Mouse (Mus musculus) ES-E14 (cell line): Measurements from ENCODE around the gene Rps6kb1. TPM values are rescaled to one million over a fixed set of nuclear protein-coding genes. Genes with fewer than 3 reads are reported as not detected.
A peak's percentile ranks its signal among the peaks of the same experiment; 100 is the strongest.

Source experiments
- DNase-seq: peaks from one replicate; pipeline ENCODE4 v3.0.0-alpha.2; 2013; ENCODE audit warnings: low read depth, low spot score
- H3K27ac ChIP-seq: 2 replicates; pipeline ENCODE4 v1.5.1; 2012; ENCODE audit warnings: low read depth, mild to moderate bottlenecking, low read length, moderate library complexity, mixed read lengths; ENCODE audit not compliant: poor library complexity, insufficient read depth, severe bottlenecking
- H3K36me3 ChIP-seq: 2 replicates; pipeline ENCODE4 v1.6.1; 2012; ENCODE audit warnings: mild to moderate bottlenecking, low read length, moderate library complexity, mixed read lengths; ENCODE audit not compliant: control insufficient read depth, poor library complexity, insufficient read depth, severe bottlenecking
- H3K4me1 ChIP-seq, 2 experiments: fragments of 150-350 bp in 1 of 2; sonication (generic) in 1 of 2; 2 replicates each; pipeline ENCODE4 v1.6.1; 2012; ENCODE audit warnings: low read length in 2 of 2, mild to moderate bottlenecking in 1 of 2, mixed read lengths in 1 of 2; ENCODE audit not compliant: control insufficient read depth in 2 of 2, insufficient read depth in 2 of 2, poor library complexity in 1 of 2
- H3K4me3 ChIP-seq, 2 experiments: fragments of 150-350 bp in 1 of 2; sonication (generic) in 1 of 2; 2 replicates each; pipeline ENCODE4 v1.5.1; 2012; ENCODE audit warnings: low read length in 2 of 2, low read depth in 1 of 2, mild to moderate bottlenecking in 1 of 2, mixed read lengths in 1 of 2; ENCODE audit not compliant: insufficient read depth in 1 of 2, poor library complexity in 1 of 2, severe bottlenecking in 1 of 2
- H3K9ac ChIP-seq: 2 replicates; pipeline ENCODE4 v1.6.1; 2012; ENCODE audit warnings: low read depth, mild to moderate bottlenecking, low read length, mixed read lengths; ENCODE audit not compliant: poor library complexity, insufficient read depth, severe bottlenecking
- H3K9me3 ChIP-seq: fragments of 150-350 bp; sonication (generic); 2 replicates; pipeline ENCODE4 v1.6.1; 2012; ENCODE audit warnings: low read depth, mild to moderate bottlenecking, low read length; ENCODE audit not compliant: control insufficient read depth, insufficient read depth
- CHD2 ChIP-seq: IDR thresholded peaks from 2 replicates; pipeline ENCODE4 v1.6.1; 2014; ENCODE audit warnings: mild to moderate bottlenecking, low read depth, low read length, inconsistent platforms
- HCFC1 ChIP-seq: IDR thresholded peaks from 2 replicates; pipeline ENCODE4 v1.6.1; 2012; ENCODE audit warnings: low read length, inconsistent platforms, borderline replicate concordance; ENCODE audit not compliant: insufficient read depth
- MAFK ChIP-seq: IDR thresholded peaks from 2 replicates; pipeline ENCODE4 v1.6.1; 2014; ENCODE audit warnings: mild to moderate bottlenecking, low read depth, low read length, inconsistent platforms; ENCODE audit not compliant: insufficient read depth
- ZC3H11A ChIP-seq: IDR thresholded peaks from 2 replicates; pipeline ENCODE4 v1.6.1; 2012; ENCODE audit warnings: low read depth, mild to moderate bottlenecking, inconsistent platforms, low read length, borderline replicate concordance
- ZNF384 ChIP-seq: IDR thresholded peaks from 2 replicates; pipeline ENCODE4 v1.6.1; 2012; ENCODE audit warnings: low read depth, low read length, inconsistent platforms
- in situ Hi-C, 2 experiments: fragments of 600-800 bp; cut with MboI; formaldehyde crosslinking; loops; one replicate each; pipeline ENCODE4 v1.15.1; 2025; ENCODE audit warnings: low sequenced_read_pairs in 2 of 2, inconsistent platforms in 1 of 2; ENCODE audit not compliant: unreplicated experiment in 2 of 2
- total RNA-seq: library from RNA; depleted of rRNA; stranded (reverse); fragments of 300-350 nt; gene quantifications from 2 replicates; pipeline ENCODE4 v1.2.3, GENCODE M21; 2012

Rps6kb1 gene
- total RNA-seq, 1 experiment, result 43.1 TPM

- DNase-seq, result peak; percentile 24
- Histone ChIP-seq H3K9ac (no peak overlapping the region), H3K36me3 (peaks cover 1% of the 10 kb centered on the region; the same call in 1 of the 2 replicates), H3K27ac (no peak overlapping the region), H3K4me1 (no peaks in the 10 kb centered on the region), H3K9me3 (no peaks in the 10 kb centered on the region), H3K4me3 (no peak overlapping the region)
- TF ChIP-seq MAFK, result no peak
- TF ChIP-seq ZNF384, result no peak
- TF ChIP-seq ZC3H11A, result no peak
- TF ChIP-seq HCFC1, result no peak
- no peak for TF ChIP-seq CHD2
- in situ Hi-C loops, result no loop called here
These were observed 11.8 kb downstream of the Rps6kb1 start for GRCm38 (mm10) chr11:86532834-86533233.

DNA sequence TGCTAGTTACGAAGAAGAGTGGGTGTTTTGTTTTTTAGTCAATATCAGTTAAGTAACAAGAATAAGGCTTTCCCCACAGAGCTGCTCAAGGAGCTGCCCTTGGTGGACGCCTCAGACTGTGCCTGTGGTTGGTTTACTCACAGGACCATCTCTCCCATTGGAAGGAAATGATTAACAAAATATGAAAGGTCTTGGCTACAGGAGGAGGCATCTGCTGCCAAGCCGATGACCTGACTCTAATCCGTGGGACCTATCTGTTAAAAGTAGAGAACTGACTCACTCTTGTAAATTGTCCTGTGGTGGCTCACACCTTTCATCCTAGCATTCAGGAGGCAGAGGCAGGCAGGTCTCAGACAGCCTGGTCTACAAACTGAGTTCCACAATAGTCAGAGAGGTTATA is 17.1 kb downstream of the Rps6kb1 start:
- in situ Hi-C loops, result no loop called here

DNA sequence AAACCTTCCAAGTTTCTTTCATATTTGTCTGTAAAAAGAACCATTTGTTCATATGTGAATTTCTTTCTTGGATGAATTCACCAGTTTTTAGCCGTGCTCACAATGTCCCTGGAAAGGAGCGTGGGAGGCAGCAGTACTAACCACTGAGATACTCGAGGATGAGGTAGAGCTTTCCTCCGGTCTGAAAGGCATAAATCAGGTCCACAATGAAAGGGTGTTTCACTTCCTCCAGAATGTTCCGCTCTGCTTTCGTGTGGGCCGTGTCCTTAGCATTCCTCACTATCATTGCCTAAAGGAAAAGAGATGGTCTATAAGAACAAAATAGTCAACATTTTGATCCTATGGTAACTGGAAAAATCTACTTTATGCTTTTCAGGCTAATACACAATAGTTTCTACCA is 24.9 kb downstream of the Rps6kb1 start:
- Histone ChIP-seq H3K9ac (no peak overlapping the region), H3K36me3 (peaks cover 26% of the 10 kb centered on the region), H3K27ac (no peak overlapping the region), H3K9me3 (no peaks in the 10 kb centered on the region), H3K4me3 (no peak overlapping the region), H3K4me1 (peaks cover 0 to 2% of the 10 kb centered on the region in 2 experiments; a peak in 1 of 4 replicates)
- in situ Hi-C loops, result no loop called here
- no peak for DNase-seq
- TF ChIP-seq MAFK, result no peak
- TF ChIP-seq ZNF384, result no peak
- no peak for TF ChIP-seq ZC3H11A
- TF ChIP-seq HCFC1, result no peak
- TF ChIP-seq CHD2, result no peak

More for the DNA sequence above, 17.1 kb downstream of the Rps6kb1 start:
- TF ChIP-seq ZNF384 (no peak), ZC3H11A (no peak), CHD2 (no peak), MAFK (no peak)
- Histone ChIP-seq H3K36me3 (peaks cover 11% of the 10 kb centered on the region), H3K27ac (no peak overlapping the region), H3K4me1 (no peaks in the 10 kb centered on the region), H3K9ac (no peak overlapping the region), H3K9me3 (no peaks in the 10 kb centered on the region), H3K4me3 (no peak overlapping the region)
- no peak for DNase-seq

DNA sequence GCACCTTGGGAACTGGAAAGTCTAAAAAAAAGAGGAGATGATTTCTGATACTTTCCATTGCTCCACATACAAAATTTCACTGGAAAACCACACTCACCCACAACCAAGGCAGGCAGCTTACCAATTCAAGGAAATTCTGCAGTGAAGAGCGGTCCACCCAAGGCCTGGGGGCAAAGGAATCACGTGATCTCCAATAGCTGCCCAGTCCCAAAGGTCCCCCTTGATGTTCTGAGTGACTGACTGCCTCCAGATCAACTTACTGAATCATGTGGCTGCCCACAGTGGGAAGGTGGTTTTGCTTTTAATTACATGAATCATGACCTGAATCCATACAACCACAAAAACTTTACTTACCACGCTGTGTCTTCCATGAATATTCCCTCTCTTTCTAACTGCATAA is 27.4 kb downstream of the Rps6kb1 start:
- TF ChIP-seq HCFC1 (no peak), ZC3H11A (no peak), CHD2 (no peak), MAFK (no peak), ZNF384 (no peak)

DNA sequence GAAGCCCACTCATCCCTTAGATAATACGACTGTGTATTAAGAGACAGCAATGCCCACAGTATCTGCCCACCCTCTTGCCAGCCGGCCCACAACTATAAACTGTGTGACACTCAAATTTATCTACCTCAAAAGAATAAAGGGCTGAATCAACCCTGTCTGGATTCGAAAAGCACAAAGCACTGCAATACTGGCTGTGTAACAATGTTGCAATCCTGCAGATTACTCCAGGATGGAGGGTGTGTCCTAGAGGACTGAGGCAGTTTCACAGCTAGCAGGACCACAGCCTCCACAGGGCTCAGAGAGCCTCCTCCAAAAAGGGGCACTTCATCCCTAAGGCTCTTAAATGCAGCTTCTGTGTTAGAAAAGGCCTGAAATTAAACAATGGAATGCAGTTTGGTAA is 28.0 kb downstream of the Rps6kb1 start:
- no peak for TF ChIP-seq ZNF384
- TF ChIP-seq HCFC1, result no peak
- no peak for TF ChIP-seq CHD2
- no peak for TF ChIP-seq MAFK
- no peak for TF ChIP-seq ZC3H11A
- H3K4me1 ChIP-seq, result peaks cover 0 to 2% of the 10 kb centered on the region in 2 experiments; a peak in 1 of 4 replicates
- in situ Hi-C loops, result no loop called here
- H3K9me3 ChIP-seq, result no peaks in the 10 kb centered on the region
- H3K36me3 ChIP-seq, result peaks cover 21% of the 10 kb centered on the region
- H3K27ac ChIP-seq, result no peak overlapping the region
- H3K4me3 ChIP-seq, result no peak overlapping the region
- no peak overlapping the region for H3K9ac ChIP-seq
- no peak for DNase-seq

More for the DNA sequence above, 27.4 kb downstream of the Rps6kb1 start:
- DNase-seq, result no peak
- Histone ChIP-seq H3K9ac (no peak overlapping the region), H3K4me3 (no peak overlapping the region), H3K27ac (no peak overlapping the region), H3K36me3 (peaks cover 23% of the 10 kb centered on the region), H3K9me3 (no peaks in the 10 kb centered on the region), H3K4me1 (peaks cover 0 to 2% of the 10 kb centered on the region in 2 experiments; a peak in 1 of 4 replicates)
- in situ Hi-C loops, result no loop called here
